Mouse (Mus musculus) frontal cortex, postnatal 14 days (tissue): Measurements from ENCODE around the gene Hist1h4d.

Experiments
- DNase-seq, 2 experiments: peaks; one replicate each; pipeline ENCODE4 v3.0.0; 2022; ENCODE audit warnings: low spot score in 2 of 2

Gene Hist1h4d

DNA sequence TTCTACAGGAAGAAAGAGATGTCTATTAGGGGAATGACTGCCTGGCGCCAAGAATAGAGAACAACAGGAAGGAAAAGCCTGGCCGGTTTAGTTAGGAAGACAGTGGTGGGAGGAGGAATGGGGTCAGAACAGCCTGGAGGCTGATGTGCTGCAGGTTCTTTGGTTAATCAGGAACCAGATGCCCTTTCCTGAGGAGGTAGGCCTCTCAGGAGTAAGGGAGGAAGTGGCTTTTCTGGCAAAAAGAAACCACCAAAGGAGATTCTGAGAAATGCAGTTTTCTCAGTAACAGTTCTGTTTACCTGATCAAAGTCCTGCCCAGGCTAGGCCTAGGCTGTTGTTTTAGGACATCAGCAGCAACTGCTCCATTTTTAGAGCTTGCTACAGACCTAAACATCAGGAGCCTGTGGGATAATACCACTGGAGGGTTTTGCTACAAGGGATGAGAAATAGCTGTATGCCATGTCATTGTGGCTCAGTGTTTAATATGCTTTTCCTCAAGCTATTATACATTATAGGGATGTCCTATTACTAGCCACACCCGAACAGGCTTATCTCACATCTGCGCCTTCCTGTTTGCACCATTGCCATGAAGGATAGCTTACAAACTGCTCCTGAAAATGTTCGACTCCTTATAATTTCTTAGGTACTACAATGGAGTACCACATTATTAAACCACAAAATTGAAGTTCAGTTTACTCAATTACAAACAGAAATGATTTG lies 11.8 kb downstream of the Hist1h4d start:
- DNase-seq, result no peak

- no peak for DNase-seq
Observed at GRCm38 (mm10) chr13:23595185-23595584, 13.8 kb downstream of the Hist1h4d start.

GRCm38 (mm10) chr13:23595622-23596372 lies 14.4 kb downstream of the Hist1h4d start:
- DNase-seq, result no peak

DNA sequence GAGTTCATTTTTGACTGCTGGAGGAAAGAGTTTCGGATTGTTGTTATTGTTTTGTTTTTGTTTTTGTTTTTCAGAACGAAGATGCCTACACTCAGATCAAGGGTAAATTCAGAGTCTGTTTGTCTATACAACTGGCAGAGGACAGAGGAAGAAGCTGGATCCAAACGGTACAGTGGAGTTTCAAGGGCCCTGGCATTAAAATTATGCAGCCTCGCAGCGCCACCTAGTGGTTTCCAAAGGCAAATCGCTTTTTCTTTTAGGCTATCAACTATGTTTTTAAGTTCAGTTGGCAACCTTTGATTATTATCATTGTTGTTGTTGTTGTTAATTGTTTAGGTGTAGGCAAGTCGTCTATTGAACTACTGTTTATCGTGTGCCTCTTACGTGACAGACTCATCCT lies 16.6 kb downstream of the Hist1h4d start:
- DNase-seq, result peak in 1 of 2 experiments; percentile 63

DNA sequence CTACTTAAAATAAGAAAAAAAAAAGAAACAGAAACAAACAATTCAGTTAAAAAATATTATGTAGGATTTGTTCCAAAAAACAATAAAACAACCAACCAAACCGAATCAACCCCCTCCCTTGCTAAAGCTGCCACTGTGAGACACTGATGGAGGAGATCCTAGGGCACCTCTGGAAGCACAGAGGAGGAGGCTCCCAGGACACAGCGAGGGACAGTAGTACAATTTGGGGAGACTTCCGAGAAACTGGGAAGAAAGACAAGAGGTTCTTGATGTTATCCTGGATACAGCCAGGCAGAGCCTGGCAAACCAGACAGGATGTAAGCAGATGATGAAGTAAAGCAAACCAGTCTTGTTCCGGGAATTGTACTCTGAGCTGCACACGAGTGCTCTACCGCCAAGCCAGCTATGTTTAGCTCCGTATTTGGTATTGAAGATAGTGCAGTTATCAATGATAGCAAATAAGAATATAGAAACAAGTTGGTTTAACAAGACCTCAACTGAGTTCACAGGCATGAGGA lies 21.8 kb downstream of the Hist1h4d start:
- no peak for DNase-seq

DNA sequence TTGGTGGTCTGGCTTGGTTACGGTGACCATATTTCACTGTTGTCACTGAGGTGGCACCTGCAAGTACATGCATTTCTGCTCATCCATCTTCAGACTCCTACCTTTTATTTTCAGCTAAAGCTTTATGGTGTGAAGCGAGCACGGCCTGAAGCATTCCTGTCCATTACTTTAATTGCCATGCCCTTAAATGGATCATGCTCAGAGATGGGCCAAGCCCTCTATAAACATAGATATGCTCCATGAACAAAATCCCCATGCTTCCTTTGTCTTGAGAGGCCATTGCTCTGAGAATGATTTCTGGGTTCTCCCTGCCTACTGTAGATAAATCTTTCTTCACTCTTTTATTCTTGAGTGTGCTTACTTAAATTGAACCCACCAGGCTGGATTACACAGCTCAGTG lies 23.1 kb downstream of the Hist1h4d start:
- no peak for DNase-seq

DNA sequence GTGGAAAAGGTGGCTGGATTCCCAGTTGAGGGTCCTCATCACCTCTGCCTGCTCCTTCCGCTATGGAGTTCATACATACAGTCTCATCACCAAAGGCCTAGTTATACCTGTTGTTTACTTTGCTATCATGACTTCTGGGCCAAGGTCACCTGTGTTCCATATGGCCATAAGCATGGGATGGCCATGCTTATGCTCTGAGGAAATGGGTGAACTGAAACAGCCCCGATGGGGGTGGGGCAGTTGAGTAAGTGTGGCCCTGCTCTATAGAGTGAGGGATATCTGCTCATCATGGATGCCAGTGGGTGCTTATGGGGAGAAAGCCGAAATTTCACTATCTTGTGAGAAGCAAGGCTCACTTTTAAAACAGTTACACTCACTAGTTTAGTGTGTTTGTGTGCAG lies 23.7 kb downstream of the Hist1h4d start:
- no peak for DNase-seq

DNA sequence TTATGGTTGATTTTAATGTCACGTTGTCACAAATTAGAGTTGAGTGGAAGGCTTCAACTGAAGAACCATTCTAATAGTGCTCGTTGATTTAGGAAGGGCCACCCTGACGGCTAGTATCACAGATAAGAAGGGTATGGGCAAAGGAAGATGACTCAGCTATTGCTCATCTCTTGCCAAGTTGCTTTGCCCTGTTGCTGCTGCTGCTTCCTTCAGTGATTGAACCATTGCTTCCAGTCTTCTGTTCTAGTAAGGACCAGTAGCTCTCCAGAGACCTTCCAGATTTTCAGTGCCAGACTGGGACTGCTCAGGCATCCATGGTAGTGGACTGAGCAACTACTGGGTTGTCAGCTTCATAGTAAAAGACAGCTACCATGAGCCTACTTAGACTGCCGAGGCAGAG lies 27.8 kb downstream of the Hist1h4d start:
- DNase-seq, result no peak

DNA sequence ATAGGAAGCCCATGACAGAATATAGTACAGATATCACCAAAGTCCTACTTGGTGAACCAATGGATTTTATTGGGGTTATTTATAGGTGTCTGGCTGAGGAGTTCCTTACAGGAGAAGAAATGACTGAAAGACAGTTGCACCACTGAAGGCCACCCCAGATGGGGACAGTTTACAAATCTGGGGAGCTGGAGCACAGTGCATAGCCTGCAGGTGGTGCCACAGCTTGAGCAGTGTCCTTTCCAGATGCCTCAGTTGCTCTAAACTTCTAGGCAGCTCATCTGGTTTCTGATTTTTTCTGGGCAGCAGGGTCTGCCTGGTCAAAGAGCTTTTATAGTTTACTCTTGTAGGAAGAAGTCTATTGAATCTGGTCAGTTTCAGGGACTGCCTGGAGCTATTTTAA lies 28.4 kb downstream of the Hist1h4d start:
- no peak for DNase-seq

GRCm38 (mm10) chr13:23610393-23610792 lies 29.0 kb downstream of the Hist1h4d start:
- no peak for DNase-seq

- no peak for DNase-seq
Observed at GRCm38 (mm10) chr13:23611638-23612037, 30.2 kb downstream of the Hist1h4d start.

DNA sequence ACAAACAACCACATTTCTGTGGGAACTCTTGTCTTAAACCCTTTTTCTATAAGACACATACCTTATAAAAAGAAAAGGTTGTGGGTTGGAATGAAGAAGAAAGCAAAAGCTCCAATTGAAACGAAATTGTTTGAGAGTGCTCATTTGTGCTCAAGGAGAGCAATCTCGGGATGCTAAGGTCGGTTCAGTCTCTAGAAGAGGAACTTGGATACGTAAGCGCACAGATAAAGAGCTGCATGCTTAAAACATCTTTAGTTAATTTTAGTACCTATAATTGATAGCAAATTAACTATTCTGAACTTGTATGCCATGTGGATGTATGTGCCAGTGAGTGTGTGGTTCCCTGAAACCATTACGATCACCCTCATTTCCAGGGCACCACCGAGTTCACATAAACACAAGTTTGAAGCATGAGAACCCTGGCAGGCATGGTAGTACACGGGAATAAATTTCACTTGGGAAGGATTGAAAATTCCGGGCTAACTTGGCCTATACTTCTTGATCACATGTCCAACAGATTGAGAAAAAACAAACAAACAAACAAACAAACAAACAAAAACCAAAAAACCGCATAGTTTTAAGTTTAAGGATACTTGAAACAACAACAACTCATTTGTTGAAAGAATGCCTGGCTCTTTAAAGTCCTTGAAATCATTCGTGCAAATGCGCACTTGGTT lies 38.8 kb downstream of the Hist1h4d start:
- DNase-seq, result no peak

- DNase-seq, result peak; percentile 61 to 64
Observed at GRCm38 (mm10) chr13:23620733-23621531, 39.5 kb downstream of the Hist1h4d start, which contains the start of gene Hist1h2be. Gene Hist1h2be (minus strand): TSS chr13:23621124.

DNA sequence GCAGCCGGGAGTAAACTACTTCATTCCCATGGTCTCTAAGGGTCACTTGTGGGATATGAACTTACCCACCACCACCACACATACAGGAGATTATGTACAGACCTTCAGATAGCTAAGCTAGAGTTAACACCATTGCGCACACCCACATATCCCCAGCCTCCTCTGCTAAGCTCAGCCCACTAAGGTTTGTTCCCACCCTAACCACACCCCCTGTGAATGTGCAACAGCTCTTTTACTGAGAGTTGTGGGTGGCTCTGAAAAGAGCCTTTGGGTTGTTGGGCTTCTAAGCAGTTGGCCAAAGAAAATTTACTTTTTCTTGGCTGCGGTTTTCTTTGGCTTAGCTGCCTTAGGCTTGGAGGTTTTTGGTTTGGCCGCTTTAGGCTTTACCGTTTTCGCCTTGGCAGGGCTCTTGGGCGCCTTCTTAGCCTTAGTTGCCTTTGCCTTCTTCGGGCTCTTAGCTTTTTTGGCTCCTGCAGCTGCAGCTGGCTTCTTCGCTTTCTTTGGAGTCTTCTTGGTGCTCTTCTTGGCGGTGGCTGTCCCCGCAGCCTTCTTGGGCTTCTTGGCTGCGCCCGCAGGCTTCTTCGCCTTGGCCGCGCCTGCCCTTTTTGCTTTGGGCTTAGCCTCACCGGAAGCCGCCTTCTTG lies 40.3 kb downstream of the Hist1h4d start:
- peak; percentile 50 to 60 for DNase-seq

DNA sequence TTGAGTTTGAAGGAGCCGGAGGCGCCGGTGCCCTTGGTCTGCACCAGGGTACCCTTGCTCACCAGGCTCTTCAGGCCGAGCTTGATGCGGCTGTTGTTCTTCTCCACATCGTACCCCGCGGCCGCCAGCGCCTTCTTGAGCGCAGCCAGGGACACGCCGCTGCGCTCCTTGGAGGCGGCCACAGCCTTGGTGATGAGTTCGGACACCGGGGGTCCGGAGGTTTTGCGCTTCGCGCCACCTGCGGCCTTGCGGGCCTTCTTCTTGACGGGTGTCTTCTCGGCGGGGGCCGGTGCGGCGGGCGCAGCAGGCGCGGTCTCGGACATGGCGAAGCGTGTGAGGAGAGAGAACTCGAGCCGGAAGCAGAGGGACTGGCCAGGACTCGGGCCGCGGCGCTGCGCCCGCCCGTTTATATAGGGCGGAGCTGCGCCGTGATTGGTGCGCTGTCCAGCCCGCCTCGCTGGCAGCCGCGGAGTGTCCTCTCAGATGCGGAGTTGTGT lies 40.8 kb downstream of the Hist1h4d start, which contains the start of gene Hist1h1e:
Gene Hist1h1e (minus strand): TSS at position 384 of the 497 bp plus-strand sequence.
- peak; percentile 78 to 81 for DNase-seq

- DNase-seq, result no peak
Observed at GRCm38 (mm10) chr13:23622861-23623450, 41.6 kb downstream of the Hist1h4d start.

- no peak for DNase-seq
Observed at GRCm38 (mm10) chr13:23630653-23631052, 49.3 kb downstream of the Hist1h4d start.
